Mouse (Mus musculus): Measurements from ENCODE around the gene Vapb.

Gene Vapb

GRCm38 (mm10) chr2:173832828-173833492 lies 95.6 kb downstream of the Vapb start:
- no peak for DNase-seq (ENCODE audit: low read depth, low spot score)
